Mouse (Mus musculus): ENCODE measurements around the gene Prss29. TPM values are rescaled to one million over a fixed set of nuclear protein-coding genes. Genes with fewer than 3 reads are reported as not detected.

Prss29 gene
- polyA plus RNA-seq, 1 experiment from 2014 or later, result not detected

DNA sequence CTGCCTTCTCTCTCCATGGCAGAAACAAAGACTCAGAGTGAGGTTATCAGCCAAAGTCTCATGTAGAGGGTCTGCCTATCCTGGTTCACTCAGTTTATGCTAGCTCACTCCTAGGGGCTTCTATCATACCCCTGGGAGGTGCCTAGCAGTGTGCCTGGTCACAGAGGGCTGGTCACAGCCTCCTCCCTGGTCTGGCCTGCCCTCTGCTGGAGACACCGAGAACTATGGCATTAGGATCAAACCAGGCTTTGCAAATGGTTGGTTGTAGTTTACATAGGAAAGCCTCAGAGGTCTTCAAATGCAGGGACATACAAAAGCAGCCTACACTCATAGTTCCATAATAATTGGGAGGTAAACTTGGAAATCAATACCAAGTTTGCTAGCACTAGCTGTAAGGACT, 45.3 kb downstream of the Prss29 start:
- Histone ChIP-seq H3K36me3 (ENCODE audit: poor library complexity, severe bottlenecking) (no peaks in the 10 kb centered on the region), H3K27me3 (peaks cover 3% of the 10 kb centered on the region; the same call in 1 of the 2 replicates), H3K9ac (no peak overlapping the region), H3K4me1 (no peaks in the 10 kb centered on the region), H3K27ac (no peak overlapping the region), H3K9me3 (replicated peaks) (no peaks in the 10 kb centered on the region), H3K4me3 (no peak overlapping the region), H3K4me2 (no peak overlapping the region)
- 4% methylated on average over 1 of the region's 1 CpGs for WGBS
- ATAC-seq, result no peak

DNA sequence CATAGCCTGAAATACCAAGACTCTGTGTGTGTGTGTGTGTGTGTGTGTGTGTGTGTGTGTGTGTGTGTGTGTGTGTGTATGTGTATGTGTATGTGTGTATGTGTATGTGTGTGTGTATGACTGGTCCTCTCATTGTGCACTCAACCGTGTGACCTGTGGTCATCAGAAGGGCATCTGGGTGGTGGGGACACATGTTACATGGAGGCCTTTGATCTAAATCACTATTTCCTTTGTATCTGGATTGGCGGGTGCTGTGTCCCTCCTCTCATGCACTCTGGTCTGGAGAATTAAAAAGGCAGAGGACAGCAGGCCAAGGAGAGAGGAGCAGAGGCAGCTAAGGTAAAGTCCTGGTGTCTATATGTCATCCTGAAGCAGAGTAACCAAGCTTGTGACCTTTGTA, 47.6 kb downstream of the Prss29 start, which contains the start of gene Tpsb2:
Gene Tpsb2, plus strand, starts transcription at position 301 of the 400 bp plus-strand sequence.
- Histone ChIP-seq H3K27ac (no peak within 1 kb of the TSS), H3K9ac (no peak within 1 kb of the TSS), H3K4me3 (no peak within 1 kb of the TSS), H3K4me2 (no peak within 1 kb of the TSS), H3K4me1 (no peaks in the 10 kb centered on the region), H3K36me3 (ENCODE audit: poor library complexity, severe bottlenecking) (no peaks in the 10 kb centered on the region), H3K9me3 (replicated peaks) (no peaks in the 10 kb centered on the region), H3K27me3 (no peaks in the 10 kb centered on the region)
- WGBS, result 88% methylated on average over 2 of the region's 2 CpGs
- ATAC-seq, result no peak

DNA sequence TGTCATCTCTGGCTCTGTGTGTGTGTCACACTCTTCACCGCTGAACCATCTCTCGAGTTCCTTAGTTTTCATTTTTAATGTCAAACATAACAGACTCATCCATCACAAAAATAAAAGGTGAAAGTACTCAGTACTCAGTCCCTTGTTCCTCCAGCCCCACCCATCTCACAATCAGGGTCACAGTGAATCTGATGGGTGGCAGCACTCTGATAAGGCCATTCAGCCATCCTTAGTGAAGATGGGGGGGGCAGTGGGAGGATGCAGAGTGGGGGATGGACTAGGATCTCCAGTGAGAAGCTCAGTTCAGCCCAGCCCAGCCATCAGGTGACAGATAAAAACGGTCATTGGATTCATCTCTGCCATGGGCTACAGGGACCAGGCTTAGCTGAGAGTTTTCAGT, 50.5 kb downstream of the Prss29 start, which contains the start of gene Tpsg1:
Gene Tpsg1, plus strand, starts transcription at position 301 of the 400 bp plus-strand sequence.
- H3K36me3 ChIP-seq (ENCODE audit: poor library complexity, severe bottlenecking), result no peaks in the 10 kb centered on the region
- WGBS, result 77% methylated on average over 3 of the region's 3 CpGs

More for the DNA sequence above, 50.5 kb downstream of the Prss29 start, which contains the start of gene Tpsg1:
- H3K27me3 ChIP-seq, result 0 out of 2 replicates have a peak, but pooled peaks cover 12% of the 10 kb centered on the region
- no peak within 1 kb of the TSS for H3K4me3 ChIP-seq
- H3K9me3 ChIP-seq (replicated peaks), result no peaks in the 10 kb centered on the region
- H3K9ac ChIP-seq, result no peak within 1 kb of the TSS
- no peak within 1 kb of the TSS for H3K27ac ChIP-seq
- no peak for ATAC-seq
- no peak within 1 kb of the TSS for H3K4me2 ChIP-seq
- H3K4me1 ChIP-seq, result no peaks in the 10 kb centered on the region

Other genes starting within 250 kb of the Prss29 start
- gene Tmem204, start 235.1 kb upstream of the Prss29 start, polyA plus RNA-seq (2015; fragmentation: Nextera tagmentation; extraction: Ambion mirVana), result 7.7 and 10.1 TPM in 2 replicates
- 41.2 and 45.3 TPM in 2 replicates for gene Telo2, start 202.7 kb upstream of the Prss29 start, polyA plus RNA-seq (2015; fragmentation: Nextera tagmentation; extraction: Ambion mirVana)
- gene Ptx4, start 197.9 kb upstream of the Prss29 start, polyA plus RNA-seq (2015; fragmentation: Nextera tagmentation; extraction: Ambion mirVana), result not detected in 2 replicates
- 23.6 and 29.6 TPM in 2 replicates for gene Clcn7, start 185.3 kb upstream of the Prss29 start, polyA plus RNA-seq (2015; fragmentation: Nextera tagmentation; extraction: Ambion mirVana)
- gene Ccdc154, start 156.2 kb upstream of the Prss29 start, polyA plus RNA-seq (2015; fragmentation: Nextera tagmentation; extraction: Ambion mirVana), result not detected in 2 replicates
- gene Gm38655, start 143.2 kb upstream of the Prss29 start, polyA plus RNA-seq (2015; fragmentation: Nextera tagmentation; extraction: Ambion mirVana), result not detected in 2 replicates
- gene BC003965, start 134.1 kb upstream of the Prss29 start, polyA plus RNA-seq (2015; fragmentation: Nextera tagmentation; extraction: Ambion mirVana), result 38.3 and 38.6 TPM in 2 replicates
- gene Unkl, start 130.3 kb upstream of the Prss29 start, polyA plus RNA-seq (2015; fragmentation: Nextera tagmentation; extraction: Ambion mirVana), result 7.9 and 10.6 TPM in 2 replicates
- 71.9 and 74.8 TPM in 2 replicates for gene Gnptg, start 78.5 kb upstream of the Prss29 start, polyA plus RNA-seq (2015; fragmentation: Nextera tagmentation; extraction: Ambion mirVana)
- gene Tsr3, start 78.5 kb upstream of the Prss29 start, polyA plus RNA-seq (2015; fragmentation: Nextera tagmentation; extraction: Ambion mirVana), result 63.3 and 64.3 TPM in 2 replicates
- gene Baiap3, start 62.3 kb upstream of the Prss29 start, polyA plus RNA-seq (2015; fragmentation: Nextera tagmentation; extraction: Ambion mirVana), result 3.6 and 5.2 TPM in 2 replicates
- gene Ube2i, start 44.0 kb upstream of the Prss29 start, polyA plus RNA-seq (2015; fragmentation: Nextera tagmentation; extraction: Ambion mirVana), result 755 and 766 TPM in 2 replicates
- gene Prss34, start 20.3 kb upstream of the Prss29 start, polyA plus RNA-seq (2015; fragmentation: Nextera tagmentation; extraction: Ambion mirVana), result not detected in 2 replicates
- not detected in 2 replicates for gene Prss28, start 10.0 kb upstream of the Prss29 start, polyA plus RNA-seq (2015; fragmentation: Nextera tagmentation; extraction: Ambion mirVana)
- not detected in 2 replicates for gene Tpsab1, start 26.9 kb downstream of the Prss29 start, polyA plus RNA-seq (2015; fragmentation: Nextera tagmentation; extraction: Ambion mirVana)
- not detected in 2 replicates for gene Tpsb2, start 47.7 kb downstream of the Prss29 start, polyA plus RNA-seq (2015; fragmentation: Nextera tagmentation; extraction: Ambion mirVana)
- 0.66 and 1.0 TPM in 2 replicates for gene Tpsg1, start 50.6 kb downstream of the Prss29 start, polyA plus RNA-seq (2015; fragmentation: Nextera tagmentation; extraction: Ambion mirVana)
- 7.9 and 9.1 TPM in 2 replicates for gene Cacna1h, start 115.1 kb downstream of the Prss29 start, polyA plus RNA-seq (2015; fragmentation: Nextera tagmentation; extraction: Ambion mirVana)
- 0.57 and 0.82 TPM in 2 replicates for gene Tekt4, start 136.0 kb downstream of the Prss29 start, polyA plus RNA-seq (2015; fragmentation: Nextera tagmentation; extraction: Ambion mirVana)
- gene Sstr5, start 178.6 kb downstream of the Prss29 start, polyA plus RNA-seq (2015; fragmentation: Nextera tagmentation; extraction: Ambion mirVana), result 0.10 and 0.11 TPM in 2 replicates